Mouse (Mus musculus) adrenal gland, adult 2 months (tissue): ENCODE measurements at regions not wholly inside any gene's neighbourhood (a gene's known extent, or its start where the extent isn't known, plus 50 kb on each side); places are given as distances from the start of the nearest gene placed in this dataset.

ENCODE experiments used
- DNase-seq: peaks from one replicate; pipeline ENCODE4 v3.0.0; 2021

DNA sequence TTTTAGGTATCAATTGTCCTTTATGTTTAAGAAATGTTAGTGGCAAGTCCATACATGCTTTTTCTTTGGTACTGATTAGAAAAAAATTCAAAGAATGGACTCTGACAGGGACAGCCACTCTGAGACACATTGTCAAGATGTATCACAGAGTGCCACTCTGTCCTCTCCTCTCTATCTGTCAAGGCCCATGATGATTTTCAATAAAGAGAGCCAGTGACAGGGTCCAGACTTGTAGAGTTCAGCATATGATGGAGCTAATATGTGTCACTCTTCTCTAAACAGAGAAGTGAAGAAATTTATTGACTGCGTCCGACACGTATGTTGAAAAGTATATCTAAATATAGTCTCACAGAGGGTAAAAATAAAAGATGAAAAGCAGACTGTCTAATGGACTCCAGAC, 672.2 kb upstream of the 4930452B06Rik start:
- no peak for DNase-seq

DNA sequence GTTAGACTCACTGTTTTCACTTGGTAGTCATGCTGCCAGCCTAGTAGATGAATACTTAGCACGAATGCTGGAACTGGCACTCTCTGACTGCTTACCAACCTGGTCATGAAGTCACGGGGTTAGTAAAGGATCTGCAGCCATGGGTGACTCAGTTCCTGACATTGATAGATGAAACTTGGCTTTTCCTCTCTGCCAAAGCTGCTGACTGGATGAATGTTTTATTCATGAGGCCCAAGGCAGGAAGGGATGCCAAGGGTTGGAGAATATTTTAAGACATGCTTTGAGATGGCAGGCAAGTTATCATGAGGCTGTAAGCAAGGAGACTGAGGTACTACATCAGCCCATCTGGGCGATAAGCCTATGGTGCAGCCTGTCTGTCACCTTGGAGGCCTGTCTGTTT, 671.1 kb upstream of the 4930452B06Rik start:
- peak; percentile 56 for DNase-seq

DNA sequence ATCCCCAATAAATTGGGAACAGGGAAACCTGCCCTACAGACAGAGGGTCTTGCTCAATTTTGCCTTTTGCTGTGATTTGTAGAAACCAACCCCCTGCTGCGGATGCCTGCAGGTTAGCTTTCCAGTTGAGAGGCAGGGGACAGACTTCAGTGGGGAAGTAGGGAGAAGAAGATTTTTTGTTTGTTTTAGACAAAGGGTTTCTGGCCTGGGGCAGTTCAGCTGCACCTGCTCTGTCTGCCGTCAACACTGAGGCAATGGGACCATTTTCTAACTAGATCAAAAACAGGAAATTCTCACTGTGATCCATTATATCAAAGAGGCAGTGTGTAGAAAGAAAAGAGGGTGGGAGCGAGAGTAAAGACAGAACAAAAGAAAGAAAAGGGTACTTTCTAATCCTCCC, 665.6 kb upstream of the 4930452B06Rik start:
- DNase-seq = no peak

DNA sequence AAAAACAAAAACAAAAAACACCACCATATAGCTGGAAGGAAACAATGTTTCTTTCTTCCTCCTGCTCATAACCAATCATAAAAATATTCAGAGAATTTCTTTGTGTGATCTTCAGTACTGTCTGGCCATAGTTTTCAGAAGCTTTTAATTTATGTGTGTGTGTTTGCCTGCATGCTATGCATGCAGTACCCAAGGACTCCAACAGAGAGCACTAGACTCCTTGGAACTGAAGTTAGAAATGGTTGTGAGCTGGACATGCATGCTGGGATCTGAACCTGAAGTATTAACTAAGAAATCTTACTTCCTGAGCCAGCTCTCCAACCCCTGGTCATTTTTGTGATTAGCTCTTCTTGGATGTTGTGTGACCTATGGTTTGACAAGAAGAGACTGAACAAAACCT, 664.7 kb upstream of the 4930452B06Rik start:
- DNase-seq = no peak

DNA sequence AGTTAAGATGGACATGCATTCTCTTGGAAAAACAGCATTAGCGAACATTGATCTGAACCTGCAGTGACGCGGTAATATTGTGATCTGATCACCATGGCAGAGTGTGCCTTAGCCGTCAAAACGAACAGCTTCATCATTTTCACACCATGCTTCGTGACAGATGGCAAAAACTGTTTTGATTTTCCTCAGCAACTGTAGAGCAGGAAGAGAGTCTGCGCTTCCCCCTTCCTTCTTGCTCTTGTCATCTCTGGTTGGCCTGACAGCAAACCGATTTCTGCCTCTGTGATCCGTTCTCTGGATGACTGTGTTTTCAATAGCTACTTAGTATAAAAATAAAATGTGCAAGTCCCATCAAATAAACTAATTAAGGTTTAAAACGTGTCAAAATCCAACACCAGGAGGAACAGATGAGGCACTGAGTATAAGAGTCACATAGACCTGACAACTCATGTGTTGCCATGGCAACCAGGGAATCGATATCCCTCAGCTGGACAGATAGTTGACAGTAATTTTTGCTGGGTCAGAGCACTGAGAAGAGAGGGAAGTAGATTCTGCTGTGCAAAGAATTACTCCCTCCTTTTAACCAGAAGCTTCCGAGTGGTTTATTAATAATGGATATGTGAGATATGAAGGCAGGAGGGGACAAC, 663.9 kb upstream of the 4930452B06Rik start:
- DNase-seq = no peak

DNA sequence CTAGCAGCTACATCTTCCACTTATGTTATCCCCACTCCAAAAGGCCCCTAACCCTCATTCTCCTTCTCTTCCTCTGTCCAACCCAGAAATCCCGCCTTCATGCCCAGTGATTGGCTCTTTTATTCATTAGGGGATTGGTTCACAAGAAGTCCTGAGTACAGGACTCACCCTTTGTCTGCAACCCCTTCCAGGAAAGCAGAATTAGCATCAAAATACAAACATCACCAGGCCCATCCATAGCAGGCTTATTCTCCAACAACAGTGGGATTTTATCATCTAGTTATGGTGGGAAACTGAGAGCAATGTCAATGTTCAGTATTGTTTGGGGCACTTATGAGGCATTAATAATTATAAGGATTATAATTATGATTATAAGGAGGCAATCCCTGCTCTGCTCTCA, 661.3 kb upstream of the 4930452B06Rik start:
- DNase-seq = no peak

DNA sequence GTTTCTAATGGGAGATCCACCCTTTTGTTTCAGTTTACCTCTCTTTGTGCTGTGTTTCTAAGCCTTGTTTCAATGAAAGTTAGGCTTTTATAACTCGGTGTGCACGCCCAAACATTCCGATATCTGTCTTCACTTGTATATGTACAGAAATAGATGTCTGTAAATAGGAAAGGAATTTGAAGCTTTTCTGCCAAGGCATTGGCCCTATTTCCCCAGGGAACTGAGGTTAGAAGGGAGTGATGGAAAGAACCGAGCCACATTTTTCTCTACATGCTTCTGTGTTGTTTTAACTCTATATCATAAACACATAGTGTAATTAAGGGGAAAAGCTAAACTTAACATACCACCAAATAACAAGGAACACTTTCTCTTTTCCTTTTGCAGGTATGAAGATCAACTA, 653.8 kb upstream of the 4930452B06Rik start:
- DNase-seq = no peak

DNA sequence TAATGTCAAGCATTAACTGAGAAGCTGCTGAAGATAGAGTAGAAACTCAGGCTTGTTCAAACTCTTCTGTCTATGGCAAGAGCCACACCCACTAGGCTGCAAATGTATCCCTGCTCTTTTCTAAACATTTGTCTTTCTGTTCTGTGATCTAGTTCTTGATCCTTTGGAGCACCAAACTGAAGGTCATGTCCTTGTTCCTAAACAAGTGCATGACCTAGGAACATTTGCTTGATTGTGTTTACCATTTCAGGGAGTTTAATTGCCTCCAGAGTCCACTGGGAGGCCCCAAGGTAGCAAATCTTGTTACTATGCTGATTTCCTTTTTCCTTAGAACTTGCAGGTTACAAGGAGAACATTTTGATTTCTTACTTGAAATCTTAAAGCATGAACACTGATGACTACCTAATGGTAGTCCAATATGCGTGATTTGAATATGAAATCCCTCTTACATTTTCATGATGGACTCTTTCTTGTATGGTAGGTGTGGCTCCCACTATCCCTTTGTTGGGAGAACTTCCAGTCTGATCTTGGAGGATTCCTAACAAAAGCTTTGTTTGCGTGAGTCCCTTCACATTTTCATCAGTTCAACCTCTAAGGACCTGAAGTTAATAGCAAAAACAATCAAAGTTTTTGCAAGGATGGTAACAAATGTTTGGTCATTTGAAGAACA, 652.9 kb upstream of the 4930452B06Rik start:
- no peak for DNase-seq

DNA sequence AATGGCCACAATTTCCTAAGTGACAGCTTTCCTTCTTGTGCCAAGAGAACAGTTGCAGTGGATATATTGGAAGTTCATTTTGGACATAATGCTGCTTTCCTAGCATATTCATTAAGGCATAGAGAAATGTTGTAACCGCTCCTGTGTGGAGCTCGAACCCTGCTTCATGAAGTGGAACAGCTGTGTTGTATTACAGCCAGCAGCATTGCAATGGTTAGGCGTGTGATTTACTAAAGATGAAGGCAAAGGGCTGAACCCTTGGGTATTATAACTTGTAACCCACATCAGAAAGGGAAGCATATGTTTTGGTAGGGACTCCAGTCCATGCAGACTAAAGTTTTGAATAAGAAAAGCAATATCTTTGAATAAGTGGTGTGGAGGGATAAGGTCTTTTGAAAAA, 649.2 kb upstream of the 4930452B06Rik start:
- no peak for DNase-seq

DNA sequence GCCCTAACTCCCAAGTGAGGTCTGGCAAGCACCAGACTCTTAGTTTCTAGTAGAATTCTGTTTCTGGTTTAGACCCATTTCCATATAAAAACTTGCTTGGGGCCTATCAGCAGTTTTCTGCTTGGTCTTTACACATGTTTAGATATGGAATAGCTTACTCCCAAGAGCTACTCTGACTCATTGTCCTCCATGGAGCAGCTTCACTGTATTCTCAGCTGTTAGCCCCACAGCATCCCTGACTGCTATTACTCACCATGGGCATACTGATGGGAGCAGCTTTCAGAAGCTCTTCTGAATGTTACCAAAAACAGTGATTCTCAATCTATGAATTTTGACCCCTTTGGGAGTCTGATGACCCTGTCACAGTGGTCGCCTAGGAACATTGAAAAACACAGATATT, 630.1 kb upstream of the 4930452B06Rik start:
- DNase-seq = no peak

DNA sequence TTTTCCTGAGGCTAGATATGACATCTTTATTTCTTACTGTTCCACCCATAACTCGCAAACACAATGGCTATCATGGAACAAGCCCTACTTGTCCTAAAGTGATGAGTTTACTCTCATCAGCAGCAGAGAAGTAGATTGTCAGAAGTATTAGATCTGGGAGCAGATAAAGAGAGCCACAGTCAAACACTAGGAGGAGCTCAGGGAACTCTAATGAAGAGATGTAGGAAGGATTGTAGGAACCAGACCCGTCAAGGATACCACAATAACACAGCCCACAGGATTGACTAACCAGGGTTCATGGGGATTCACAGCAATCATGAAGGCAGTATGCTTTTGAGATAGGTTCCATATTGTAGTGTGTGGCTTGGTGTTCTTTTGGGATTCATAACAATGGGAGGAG, 628.5 kb upstream of the 4930452B06Rik start:
- no peak for DNase-seq

DNA sequence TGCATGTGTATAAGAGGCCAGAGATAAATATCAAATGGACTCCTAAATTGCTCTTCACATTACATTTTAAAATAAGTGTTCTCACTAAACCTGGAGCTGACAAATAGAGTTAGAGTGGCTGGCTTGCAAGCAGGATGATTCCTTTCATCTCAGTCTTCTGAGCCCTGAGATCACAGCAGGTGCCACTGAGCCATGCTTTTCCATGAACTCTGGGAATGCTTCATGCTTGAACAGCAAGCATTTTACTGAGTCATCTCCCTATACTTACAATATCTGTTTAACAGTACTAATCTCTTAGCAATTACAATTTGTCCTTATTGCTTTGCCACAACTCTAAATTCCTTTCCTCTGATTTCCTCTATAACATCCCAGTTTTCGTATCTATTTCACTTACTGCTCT, 622.1 kb upstream of the 4930452B06Rik start:
- no peak for DNase-seq

DNA sequence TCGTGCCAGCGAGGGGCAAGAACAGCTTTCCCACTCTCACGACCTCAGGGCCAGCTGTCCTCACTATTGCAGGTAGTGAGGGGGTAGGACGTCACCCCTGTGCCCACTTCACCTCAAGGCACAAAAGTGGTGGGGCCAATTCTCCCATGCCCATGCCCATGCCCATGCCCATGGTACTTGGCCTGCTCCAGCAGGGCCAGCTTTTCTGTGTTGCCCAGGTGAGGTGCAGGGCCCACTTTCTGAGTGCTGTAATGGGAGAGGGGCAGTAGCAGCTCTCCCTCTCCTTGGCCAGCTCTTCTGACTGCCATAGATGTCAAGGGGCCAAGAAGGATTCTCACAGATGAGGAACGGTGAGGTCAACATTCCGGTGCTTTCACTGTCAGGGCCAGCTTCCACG, 619.6 kb upstream of the 4930452B06Rik start:
- DNase-seq = no peak

DNA sequence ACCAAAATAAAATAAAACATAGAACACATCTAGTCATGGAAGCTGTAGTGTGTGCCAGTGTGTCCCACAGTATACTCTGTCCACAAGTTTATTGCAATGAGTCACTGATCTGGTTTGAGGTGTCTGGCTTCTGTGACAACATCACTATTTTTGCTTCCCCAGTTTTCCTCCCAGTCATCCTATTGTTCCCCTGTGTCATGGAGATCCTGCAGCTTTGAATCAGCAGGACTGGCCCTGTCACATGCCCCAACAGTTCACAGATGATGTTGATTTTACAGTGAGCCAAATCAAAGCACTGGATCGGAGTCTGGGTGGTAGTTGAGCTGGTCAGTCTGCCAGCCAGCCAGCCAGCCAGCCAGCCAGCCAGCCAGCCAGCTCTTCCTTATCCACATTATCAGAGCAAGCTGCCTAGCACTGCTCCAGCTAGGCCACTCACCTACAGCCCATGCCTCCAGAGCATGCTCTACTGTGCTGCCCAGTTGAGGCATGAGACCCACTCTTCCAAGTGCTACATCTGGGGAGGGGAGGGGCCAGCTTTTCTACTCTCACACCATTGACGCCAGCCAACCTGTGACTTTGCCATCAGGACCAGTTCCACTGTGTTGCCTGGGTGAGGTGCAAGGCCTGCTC, 619.1 kb upstream of the 4930452B06Rik start:
- no peak for DNase-seq

DNA sequence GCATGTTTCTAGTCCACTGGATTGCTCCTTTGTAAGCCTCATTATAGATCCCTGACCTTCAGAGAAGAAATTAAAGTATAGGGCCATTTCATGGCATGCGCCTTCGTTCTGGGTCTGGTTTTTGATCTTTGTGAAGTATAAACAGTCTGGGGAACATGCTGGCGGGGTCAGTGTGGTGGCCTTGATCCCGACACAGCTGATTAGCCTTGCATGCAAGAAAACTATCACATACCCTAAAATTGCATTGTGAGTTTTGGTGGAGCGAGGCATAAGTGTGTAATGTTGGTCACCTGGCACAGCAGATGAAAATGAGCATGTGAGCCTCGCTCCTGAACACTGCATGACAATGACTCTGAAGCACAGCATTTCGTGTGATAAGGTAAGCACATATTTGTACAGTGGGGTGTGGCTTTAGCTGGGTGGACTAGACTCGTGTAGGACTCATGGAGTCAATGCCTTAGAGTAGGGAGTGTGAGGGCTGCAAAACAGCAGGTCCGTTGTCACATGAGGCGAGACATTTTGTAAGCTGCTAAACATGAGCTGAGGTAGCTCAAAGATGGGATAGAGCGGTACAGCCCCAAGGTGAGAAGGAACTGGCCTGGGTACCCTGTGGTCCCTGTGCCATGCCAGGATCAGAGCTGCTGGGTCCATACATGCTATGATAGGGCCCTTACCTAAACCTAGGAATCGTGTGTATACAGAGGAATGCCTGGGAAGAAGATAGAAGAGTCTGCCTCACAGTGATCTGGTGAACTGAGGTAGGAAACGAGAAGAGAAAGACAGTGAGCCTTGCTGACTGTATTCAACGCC, 601.4 kb upstream of the 4930452B06Rik start:
- DNase-seq = no peak

DNA sequence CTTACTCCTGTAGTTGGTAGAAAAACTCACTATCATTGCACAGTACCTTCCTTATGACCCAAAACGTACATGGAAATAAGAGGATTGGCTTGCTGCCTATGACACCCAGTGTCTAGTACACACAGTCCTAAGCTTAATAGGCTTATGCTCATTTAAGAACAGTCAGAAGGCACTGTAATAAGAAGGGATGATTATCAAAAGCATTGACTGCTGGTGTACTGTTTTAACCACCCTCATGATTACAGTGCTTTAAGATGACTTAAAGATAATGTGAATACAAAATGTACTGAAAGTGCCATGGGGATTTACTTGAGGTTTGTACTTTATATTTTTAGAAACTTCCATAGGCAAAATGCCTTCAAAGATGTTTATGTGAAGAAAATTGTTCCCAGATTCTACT, 586.0 kb upstream of the 4930452B06Rik start:
- DNase-seq = no peak

DNA sequence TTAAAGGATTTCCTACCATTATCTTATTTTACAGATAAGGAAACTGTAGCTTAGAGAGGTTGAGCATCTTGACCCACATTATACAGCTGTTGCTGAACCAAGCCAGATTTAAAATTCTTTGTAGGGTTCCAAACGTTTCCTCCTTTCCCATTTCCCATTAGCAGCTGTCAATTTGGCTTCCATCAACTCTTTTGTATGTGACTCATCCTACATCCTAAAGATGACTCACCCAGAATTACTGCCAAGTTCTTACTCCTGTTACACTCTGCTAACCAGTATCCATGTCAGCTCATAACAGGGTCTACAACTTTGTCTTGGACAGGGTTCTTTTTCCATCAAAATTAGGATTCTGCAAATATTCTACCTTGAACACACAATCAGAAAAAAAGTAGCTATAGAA, 579.2 kb upstream of the 4930452B06Rik start:
- DNase-seq = no peak

DNA sequence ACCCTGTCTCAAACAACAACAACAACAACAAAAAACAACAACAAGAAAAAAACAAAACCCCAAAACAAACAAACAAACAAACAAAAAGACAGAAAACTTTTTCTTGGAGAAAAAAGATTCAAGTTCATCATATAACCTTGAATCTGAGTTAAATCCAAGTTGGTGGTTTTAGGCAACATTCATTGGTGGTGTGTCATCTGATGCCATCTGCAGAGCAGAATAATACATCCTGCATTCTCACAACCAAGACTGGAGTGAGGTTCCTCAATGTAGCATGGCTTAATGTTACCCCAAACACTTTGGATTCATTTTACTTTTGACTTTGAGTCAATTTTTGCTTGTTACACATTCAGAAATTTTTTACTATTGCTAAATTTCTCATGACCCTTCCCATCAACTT, 577.3 kb upstream of the 4930452B06Rik start:
- DNase-seq = no peak

DNA sequence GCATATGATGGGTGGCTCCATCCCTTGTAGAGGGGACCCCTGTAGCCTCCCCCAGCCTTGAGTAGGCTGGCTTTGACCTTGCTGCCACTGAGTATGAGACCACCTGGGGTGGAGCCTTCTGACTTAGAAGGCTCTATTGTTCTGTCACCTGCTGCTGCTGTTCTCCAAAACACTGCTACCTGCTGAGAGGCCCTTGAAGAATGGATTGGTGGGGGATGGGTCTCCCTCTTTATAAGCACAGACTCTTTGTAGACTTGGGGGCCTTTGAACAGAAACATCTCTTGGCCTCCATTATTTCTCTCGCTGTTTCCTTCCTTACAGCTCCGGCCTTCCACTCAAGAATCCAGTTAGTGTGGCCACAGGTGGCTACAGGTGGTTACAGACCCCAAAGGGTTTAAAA, 576.1 kb upstream of the 4930452B06Rik start:
- no peak for DNase-seq

DNA sequence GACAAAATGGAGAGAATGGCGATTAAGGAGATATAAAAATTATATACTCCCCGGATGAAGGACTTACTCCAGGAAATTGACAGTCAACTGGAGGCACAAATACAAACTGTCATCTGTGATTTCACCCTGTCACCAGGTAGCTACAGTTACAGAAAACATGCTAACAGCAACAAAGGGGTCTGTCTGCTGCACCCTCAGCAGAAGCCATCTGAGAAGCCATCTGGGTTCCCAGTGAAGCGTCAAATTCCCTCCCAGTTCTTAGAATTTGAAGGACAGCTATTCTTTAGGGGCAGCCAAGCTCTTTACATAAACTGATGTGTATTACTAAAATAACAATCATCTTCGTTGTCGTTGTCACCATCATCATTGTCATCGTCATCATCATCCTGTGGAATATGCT, 561.6 kb upstream of the 4930452B06Rik start:
- no peak for DNase-seq

DNA sequence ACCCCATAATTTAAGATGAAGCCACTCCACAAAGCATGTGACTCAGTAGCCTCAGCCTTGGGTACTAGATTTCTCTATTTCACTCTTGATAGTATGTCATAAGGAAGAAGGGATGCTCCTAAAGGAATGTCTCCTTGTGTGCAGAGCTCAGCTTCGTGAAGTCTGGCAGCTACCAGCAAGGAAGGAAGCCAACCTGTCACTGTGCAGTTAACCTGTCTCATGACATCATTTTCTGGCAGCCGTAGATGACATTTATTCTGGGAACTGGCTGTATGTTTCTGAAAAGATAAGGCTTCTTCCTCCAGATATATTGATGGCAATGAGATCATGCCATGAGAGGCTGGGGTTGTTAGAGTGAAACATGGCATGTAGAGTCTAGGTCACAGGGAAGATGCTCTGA, 534.2 kb upstream of the 4930452B06Rik start:
- DNase-seq = no peak

DNA sequence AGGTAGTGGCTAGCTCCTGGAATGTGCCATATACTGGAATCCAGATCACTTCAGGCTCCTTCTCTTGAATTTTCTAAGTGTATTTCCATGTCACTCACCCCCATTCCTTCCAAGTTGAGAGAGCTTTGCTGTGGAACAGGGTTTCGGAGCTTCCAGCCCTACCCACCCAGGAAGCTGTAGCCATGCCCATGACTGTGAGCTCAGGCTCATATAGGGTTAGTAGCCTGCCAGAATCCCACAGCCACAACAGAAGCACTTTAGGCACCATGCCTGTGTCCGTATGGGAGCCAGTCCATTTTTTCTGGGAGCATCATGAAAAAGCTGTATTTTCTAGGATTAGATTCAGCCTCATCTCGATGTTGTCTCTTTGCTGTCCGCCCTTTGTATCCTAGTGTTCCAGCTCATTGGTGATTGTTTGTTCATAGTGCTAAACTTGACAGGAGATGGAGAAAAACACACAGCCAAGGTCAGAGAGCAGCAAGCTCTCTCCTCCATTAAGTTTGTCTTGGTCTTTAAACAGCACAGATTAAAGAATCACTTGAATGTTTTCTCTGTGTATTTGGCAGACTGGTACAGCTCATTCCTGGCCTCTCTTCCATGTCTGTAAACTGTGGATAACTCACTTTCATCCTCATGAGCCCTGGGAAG, 526.2 kb upstream of the 4930452B06Rik start:
- DNase-seq = no peak
